Mouse (Mus musculus): ENCODE data around the gene Gm21988. TPM values are rescaled to one million over a fixed set of nuclear protein-coding genes. Genes with fewer than 3 reads are reported as not detected.

Gene Gm21988
- total RNA-seq, 2 experiments from 2014 or later, result 0.57 to 4.8 TPM

DNA sequence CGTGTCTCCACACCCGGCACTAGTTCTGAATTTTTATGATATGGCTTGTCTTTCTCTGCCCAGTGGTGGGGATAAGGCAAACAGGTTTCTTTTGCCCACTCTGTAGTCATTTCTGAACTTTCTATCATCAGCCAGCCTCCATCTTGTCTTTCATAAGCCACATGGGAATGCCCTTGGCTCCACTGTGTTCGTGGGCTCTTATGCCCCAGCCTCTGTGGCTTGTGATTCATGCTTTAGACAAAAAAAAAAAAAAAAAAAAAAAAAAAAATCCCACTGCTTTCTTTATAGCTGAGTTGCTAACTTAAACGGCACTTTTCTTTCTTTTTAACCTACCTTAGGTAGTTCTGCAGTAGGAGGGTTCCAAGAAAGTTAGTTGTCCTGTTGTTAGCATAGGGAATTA lies 47.5 kb downstream of the Gm21988 start:
- ATAC-seq (replicated peaks; ENCODE audit: poor library complexity, severe bottlenecking), result no peak

DNA sequence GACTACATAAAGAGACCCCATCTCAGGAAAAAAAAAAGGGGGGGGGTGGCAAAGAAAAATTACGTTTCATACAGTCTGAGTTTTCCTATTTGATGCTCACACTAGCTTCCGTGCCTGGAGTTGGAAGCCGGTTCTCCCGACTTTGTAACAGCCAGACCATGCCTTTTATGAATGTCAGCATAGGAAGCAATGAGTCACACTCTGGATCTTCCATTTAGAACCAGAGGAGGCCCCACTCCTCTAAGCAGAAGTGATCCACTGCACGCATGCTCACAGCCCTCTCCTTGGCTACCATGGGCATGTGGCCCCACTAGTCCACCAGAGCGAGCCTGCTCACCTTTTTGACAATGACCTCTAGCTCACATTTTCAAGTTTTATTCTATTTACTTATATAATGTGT lies 48.4 kb downstream of the Gm21988 start:
- no peak for ATAC-seq (replicated peaks; ENCODE audit: poor library complexity, severe bottlenecking)

DNA sequence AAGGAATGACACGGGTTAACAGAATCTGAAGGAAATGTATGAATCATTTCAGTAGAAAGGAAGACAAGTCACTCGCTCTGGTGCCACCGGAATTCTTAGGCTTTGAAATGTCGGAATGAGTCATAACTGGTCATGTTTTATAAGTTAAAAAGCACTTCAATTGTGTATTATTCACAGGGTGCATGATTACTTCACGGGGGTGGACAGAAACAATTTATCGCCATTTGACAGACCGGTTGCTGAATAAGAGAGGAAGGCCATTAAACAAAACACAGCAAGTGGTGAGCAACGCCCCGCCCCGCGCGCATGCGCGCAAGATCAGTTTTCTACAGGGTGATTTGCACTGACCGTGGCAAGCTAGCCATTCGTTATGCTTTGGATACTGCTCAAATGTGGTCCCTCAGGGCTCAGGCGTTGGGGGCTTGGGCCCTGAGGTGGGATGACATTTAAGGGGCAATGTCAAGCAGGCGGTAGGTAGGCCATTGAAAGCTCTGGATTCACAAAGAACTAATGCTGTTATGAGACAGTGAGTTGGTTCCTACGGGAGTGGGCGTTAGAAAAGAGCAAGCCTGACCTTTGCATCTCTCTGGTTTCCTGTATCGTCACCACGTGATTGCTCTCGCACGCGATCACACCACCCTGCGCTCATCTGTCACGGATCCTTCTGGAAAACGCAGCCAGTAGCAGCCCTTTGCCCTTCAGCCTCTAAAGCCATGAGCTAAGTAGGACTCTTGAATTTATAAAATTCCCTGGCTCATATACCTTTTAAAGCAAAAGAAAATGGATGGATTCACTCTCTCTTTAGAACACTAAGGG lies 50.1 kb downstream of the Gm21988 start:
- ATAC-seq (replicated peaks; ENCODE audit: poor library complexity, severe bottlenecking), result no peak

Other genes with a start within 250 kb of the Gm21988 start
- gene Gabarap, start 248.7 kb downstream of the Gm21988 start, total RNA-seq (2014; fragmentation: Nextera tagmentation), result 288 and 367 TPM in 2 replicates
- 239 and 250 TPM in 2 replicates for gene Gabarap, start 248.7 kb downstream of the Gm21988 start, total RNA-seq (2017)
- 41.7 and 45.8 TPM in 2 replicates for gene Phf23, start 244.1 kb downstream of the Gm21988 start, total RNA-seq (2014; fragmentation: Nextera tagmentation)
- gene Phf23, start 244.1 kb downstream of the Gm21988 start, total RNA-seq (2017), result 30.2 and 32.3 TPM in 2 replicates
- 4.6 and 24.5 TPM in 2 replicates for gene Dvl2, start 239.2 kb downstream of the Gm21988 start, total RNA-seq (2014; fragmentation: Nextera tagmentation)
- gene Dvl2, start 239.2 kb downstream of the Gm21988 start, total RNA-seq (2017), result 16.1 and 18.0 TPM in 2 replicates
- gene Acadvl, start 224.4 kb downstream of the Gm21988 start, total RNA-seq (2014; fragmentation: Nextera tagmentation), result 39.7 and 55.8 TPM in 2 replicates
- 40.3 and 42.1 TPM in 2 replicates for gene Acadvl, start 224.4 kb downstream of the Gm21988 start, total RNA-seq (2017)
- 11.4 and 12.3 TPM in 2 replicates for gene Dlg4, start 222.9 kb downstream of the Gm21988 start, total RNA-seq (2014; fragmentation: Nextera tagmentation)
- gene Dlg4, start 222.9 kb downstream of the Gm21988 start, total RNA-seq (2017), result 1.3 and 3.5 TPM in 2 replicates
- not detected in 2 replicates for gene Asgr1, start 185.7 kb downstream of the Gm21988 start, total RNA-seq (2014; fragmentation: Nextera tagmentation)
- gene Asgr1, start 185.7 kb downstream of the Gm21988 start, total RNA-seq (2017), result not detected in 2 replicates
- gene Asgr2, start 147.2 kb downstream of the Gm21988 start, total RNA-seq (2014; fragmentation: Nextera tagmentation), result 3.9 TPM in 1 of 2 replicates, not detected in the other
- gene Asgr2, start 147.2 kb downstream of the Gm21988 start, total RNA-seq (2017), result not detected in 2 replicates
- 11.3 and 13.2 TPM in 2 replicates for gene Mgl2, start 109.5 kb downstream of the Gm21988 start, total RNA-seq (2014; fragmentation: Nextera tagmentation)
- gene Mgl2, start 109.5 kb downstream of the Gm21988 start, total RNA-seq (2017), result 36.5 and 37.9 TPM in 2 replicates
- 6.9 and 11.3 TPM in 2 replicates for gene Clec10a, start 83.6 kb downstream of the Gm21988 start, total RNA-seq (2014; fragmentation: Nextera tagmentation)
- gene Clec10a, start 83.6 kb downstream of the Gm21988 start, total RNA-seq (2017), result 9.8 and 13.9 TPM in 2 replicates
- gene Slc16a11, start 27.1 kb downstream of the Gm21988 start, total RNA-seq (2014; fragmentation: Nextera tagmentation), result not detected in 2 replicates
- not detected in 2 replicates for gene Slc16a11, start 27.1 kb downstream of the Gm21988 start, total RNA-seq (2017)
- gene Slc16a13, start 18.8 kb downstream of the Gm21988 start, total RNA-seq (2014; fragmentation: Nextera tagmentation), result 7.1 and 7.9 TPM in 2 replicates
- 9.8 TPM in 2 replicates for gene Slc16a13, start 18.8 kb downstream of the Gm21988 start, total RNA-seq (2017)
- gene Bcl6b, start 10.0 kb downstream of the Gm21988 start, total RNA-seq (2014; fragmentation: Nextera tagmentation), result not detected in 2 replicates
- gene Bcl6b, start 10.0 kb downstream of the Gm21988 start, total RNA-seq (2017), result 0.13 TPM in 1 of 2 replicates, not detected in the other
- 78.5 and 112 TPM in 2 replicates for gene 0610010K14Rik, start 1.9 kb downstream of the Gm21988 start, total RNA-seq (2014; fragmentation: Nextera tagmentation)
- 36.9 and 44.2 TPM in 2 replicates for gene 0610010K14Rik, start 1.9 kb downstream of the Gm21988 start, total RNA-seq (2017)
- 116 and 161 TPM in 2 replicates for gene Rnasek, start within 50 bp of the Gm21988 start, total RNA-seq (2014; fragmentation: Nextera tagmentation)
- gene Rnasek, start within 50 bp of the Gm21988 start, total RNA-seq (2017), result 31.2 and 31.3 TPM in 2 replicates
- not detected in 2 replicates for gene Alox12, start 15.5 kb upstream of the Gm21988 start, total RNA-seq (2014; fragmentation: Nextera tagmentation)
- not detected in 2 replicates for gene Alox12, start 15.5 kb upstream of the Gm21988 start, total RNA-seq (2017)
- not detected in 2 replicates for gene Alox12e, start 82.8 kb upstream of the Gm21988 start, total RNA-seq (2014; fragmentation: Nextera tagmentation)
- not detected in 2 replicates for gene Alox12e, start 82.8 kb upstream of the Gm21988 start, total RNA-seq (2017)
- gene Alox15, start 112.2 kb upstream of the Gm21988 start, total RNA-seq (2014; fragmentation: Nextera tagmentation), result not detected in 2 replicates
- 0.62 and 0.82 TPM in 2 replicates for gene Alox15, start 112.2 kb upstream of the Gm21988 start, total RNA-seq (2017)
- 31.6 and 33.0 TPM in 2 replicates for gene Pelp1, start 170.2 kb upstream of the Gm21988 start, total RNA-seq (2014; fragmentation: Nextera tagmentation)
- gene Pelp1, start 170.2 kb upstream of the Gm21988 start, total RNA-seq (2017), result 9.9 and 12.7 TPM in 2 replicates
- gene Arrb2, start 192.8 kb upstream of the Gm21988 start, total RNA-seq (2014; fragmentation: Nextera tagmentation), result 63.2 and 69.8 TPM in 2 replicates
- 41.1 and 74.9 TPM in 2 replicates for gene Arrb2, start 192.8 kb upstream of the Gm21988 start, total RNA-seq (2017)
- gene Med11, start 212.1 kb upstream of the Gm21988 start, total RNA-seq (2014; fragmentation: Nextera tagmentation), result 19.7 and 28.5 TPM in 2 replicates
- gene Med11, start 212.1 kb upstream of the Gm21988 start, total RNA-seq (2017), result 31.5 and 35.8 TPM in 2 replicates
- not detected in 2 replicates for gene Zmynd15, start 219.6 kb upstream of the Gm21988 start, total RNA-seq (2014; fragmentation: Nextera tagmentation)
- not detected in 2 replicates for gene Zmynd15, start 219.6 kb upstream of the Gm21988 start, total RNA-seq (2017)
- gene Cxcl16, start 220.2 kb upstream of the Gm21988 start, total RNA-seq (2014; fragmentation: Nextera tagmentation), result not detected in 2 replicates
- 0.22 TPM in 1 of 2 replicates, not detected in the other for gene Cxcl16, start 220.2 kb upstream of the Gm21988 start, total RNA-seq (2017)

All from granulocyte monocyte progenitor cell, adult 5-6 weeks (primary cell).